Mouse (Mus musculus): ENCODE data around the gene Tinf2. TPM values are rescaled to one million over a fixed set of nuclear protein-coding genes. Genes with fewer than 3 reads are reported as not detected.
A peak's percentile ranks its signal among the peaks of the same experiment; 100 is the strongest.

The Tinf2 gene
- 68.1 and 68.5 TPM in 2 replicates for polyA plus RNA-seq (2014; fragmentation: Nextera tagmentation; extraction: Ambion mirVana)

DNA sequence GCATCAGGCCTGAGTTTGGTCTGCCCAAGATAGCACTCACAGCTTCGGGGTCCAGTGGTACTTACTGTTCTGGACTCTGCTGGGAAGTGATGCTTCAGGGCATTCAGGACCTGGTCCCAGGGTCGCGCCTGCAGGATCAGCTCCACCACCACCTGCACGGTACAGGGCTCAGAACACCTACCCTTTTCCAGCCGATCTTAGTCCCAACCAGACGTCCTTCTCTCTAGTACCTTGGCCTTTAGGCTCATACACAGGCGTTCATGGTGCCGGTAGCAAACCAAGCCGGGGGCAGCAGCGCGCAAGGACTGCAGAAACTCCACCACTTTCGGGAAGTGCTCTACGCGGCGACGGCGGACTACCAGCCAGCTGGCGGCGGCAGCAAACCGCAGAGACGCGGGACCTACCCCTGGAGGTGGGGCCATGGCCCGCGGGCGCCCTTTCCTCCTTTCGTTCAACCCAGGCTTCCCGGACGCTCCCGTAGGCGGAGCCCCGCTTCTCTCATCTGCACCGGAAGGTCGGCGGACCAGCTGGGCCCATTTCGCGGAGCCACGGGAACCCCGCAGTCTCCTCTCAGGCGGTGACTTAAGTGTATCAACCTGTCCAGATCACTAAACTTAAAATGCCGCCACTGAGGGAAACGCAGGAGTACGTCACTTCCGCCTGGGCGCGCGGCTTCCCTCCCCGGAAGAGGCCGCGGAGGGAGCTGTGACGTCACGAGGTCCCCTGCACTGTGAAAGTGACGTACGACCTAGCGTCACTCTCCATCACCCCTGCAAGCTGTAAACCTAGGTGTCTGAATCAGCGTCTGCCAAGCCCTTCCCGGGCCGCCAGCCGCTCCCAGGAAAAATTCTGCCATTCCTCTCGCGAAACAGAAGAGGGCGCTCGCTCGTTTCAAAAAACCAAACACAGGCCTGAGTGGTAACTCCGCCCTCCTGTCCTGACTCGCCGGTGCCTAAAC lies at the start of gene Tinf2:
Tinf2 (minus strand) TSS at position 661 of the 958 bp plus-strand sequence.
- DNase-seq (ENCODE audit: low spot score) (peak; percentile 99), ATAC-seq (ENCODE audit: insufficient number of reproducible peaks, low FRiP score, low TSS enrichment, low read depth) (peak; percentile 97)
- Histone ChIP-seq H3K27ac (replicated peaks; ENCODE audit: low read depth, low read length) (peak within 1 kb of the TSS; percentile 44), H3K36me3 (ENCODE audit: control insufficient read depth, insufficient read depth, low read length) (peaks cover 14% of the 10 kb centered on the region), H3K9ac (ENCODE audit: low read length) (peak within 1 kb of the TSS; percentile 64), H3K27me3 (ENCODE audit: control insufficient read depth, insufficient read depth, low read length) (no peaks in the 10 kb centered on the region), H3K4me2 (ENCODE audit: low read depth, severe bottlenecking) (peak within 1 kb of the TSS; percentile 76), H3K4me3 (ENCODE audit: low read depth, low read length) (peak within 1 kb of the TSS; percentile 66), H3K4me1 (ENCODE audit: control insufficient read depth, insufficient read depth, low read length) (no peaks in the 10 kb centered on the region), H3K9me3 (ENCODE audit: control insufficient read depth, low read length) (no peaks in the 10 kb centered on the region)
- under 1% methylated on average over 65 of the region's 66 CpGs for WGBS

DNA sequence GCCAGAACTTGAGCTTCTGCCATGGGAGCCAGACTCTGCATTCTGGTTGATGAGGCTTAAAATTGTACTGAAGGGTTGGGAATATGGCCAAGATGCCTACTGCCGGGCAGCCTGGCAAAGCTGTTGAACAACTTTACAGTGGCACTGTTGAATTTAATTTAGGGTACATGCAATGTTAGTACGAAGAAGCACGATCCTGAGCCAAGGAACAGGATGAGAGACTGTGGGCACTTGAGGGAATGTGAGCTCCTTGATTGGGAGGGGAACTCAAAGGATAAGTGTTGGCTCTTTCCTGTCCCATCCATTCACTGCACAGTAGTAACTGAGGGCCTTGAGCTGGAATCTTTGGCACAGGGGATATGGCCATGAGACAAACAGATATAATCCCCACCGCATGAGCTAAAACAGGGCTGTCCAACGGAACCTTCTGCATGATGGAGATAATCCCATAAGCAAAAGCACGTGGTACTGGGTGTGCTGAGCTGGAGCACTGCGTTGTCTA lies 49.0 kb upstream of the Tinf2 start:
- H3K36me3 ChIP-seq (ENCODE audit: control insufficient read depth, insufficient read depth, low read length): no peaks in the 10 kb centered on the region
- DNase-seq (ENCODE audit: low spot score) (no peak), ATAC-seq (ENCODE audit: insufficient number of reproducible peaks, low FRiP score, low TSS enrichment, low read depth) (no peak)
- no peaks in the 10 kb centered on the region for H3K9me3 ChIP-seq (ENCODE audit: control insufficient read depth, low read length)
- no peak overlapping the region for H3K4me3 ChIP-seq (ENCODE audit: low read depth, low read length)
- H3K4me1 ChIP-seq (ENCODE audit: control insufficient read depth, insufficient read depth, low read length): no peaks in the 10 kb centered on the region
- no peak overlapping the region for H3K9ac ChIP-seq (ENCODE audit: low read length)
- WGBS: 87% methylated on average over 7 of the region's 7 CpGs
- H3K27me3 ChIP-seq (ENCODE audit: control insufficient read depth, insufficient read depth, low read length): no peaks in the 10 kb centered on the region
- no peak overlapping the region for H3K27ac ChIP-seq (replicated peaks; ENCODE audit: low read depth, low read length)
- H3K4me2 ChIP-seq (ENCODE audit: low read depth, severe bottlenecking): no peak overlapping the region

DNA sequence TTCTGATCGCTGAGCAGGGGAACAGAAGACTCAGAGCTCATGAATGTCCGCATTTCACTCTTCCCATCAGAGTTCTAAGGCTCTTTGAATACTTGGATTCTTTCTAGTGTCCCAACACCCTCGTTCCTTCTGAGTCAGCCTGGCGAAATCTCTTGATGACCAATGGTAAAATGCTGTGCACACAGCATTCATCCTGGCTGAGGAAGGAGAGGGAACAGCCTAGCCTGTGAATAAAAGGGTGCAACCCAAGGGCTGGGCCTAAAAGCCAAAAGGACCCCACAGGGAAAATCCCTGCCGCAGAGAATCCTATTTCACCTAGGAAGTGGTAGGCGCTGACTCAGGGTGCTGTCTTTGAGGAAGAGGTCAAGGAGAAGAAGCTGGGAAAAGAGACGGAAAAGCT lies 48.5 kb upstream of the Tinf2 start:
- WGBS: 73% methylated on average over 7 of the region's 7 CpGs
- Histone ChIP-seq H3K9ac (ENCODE audit: low read length) (no peak overlapping the region), H3K27ac (replicated peaks; ENCODE audit: low read depth, low read length) (no peak overlapping the region), H3K9me3 (ENCODE audit: control insufficient read depth, low read length) (no peaks in the 10 kb centered on the region), H3K4me3 (ENCODE audit: low read depth, low read length) (no peak overlapping the region), H3K4me2 (ENCODE audit: low read depth, severe bottlenecking) (no peak overlapping the region), H3K4me1 (ENCODE audit: control insufficient read depth, insufficient read depth, low read length) (no peaks in the 10 kb centered on the region), H3K27me3 (ENCODE audit: control insufficient read depth, insufficient read depth, low read length) (no peaks in the 10 kb centered on the region), H3K36me3 (ENCODE audit: control insufficient read depth, insufficient read depth, low read length) (no peaks in the 10 kb centered on the region)
- no peak for DNase-seq (ENCODE audit: low spot score)
- no peak for ATAC-seq (ENCODE audit: insufficient number of reproducible peaks, low FRiP score, low TSS enrichment, low read depth)

DNA sequence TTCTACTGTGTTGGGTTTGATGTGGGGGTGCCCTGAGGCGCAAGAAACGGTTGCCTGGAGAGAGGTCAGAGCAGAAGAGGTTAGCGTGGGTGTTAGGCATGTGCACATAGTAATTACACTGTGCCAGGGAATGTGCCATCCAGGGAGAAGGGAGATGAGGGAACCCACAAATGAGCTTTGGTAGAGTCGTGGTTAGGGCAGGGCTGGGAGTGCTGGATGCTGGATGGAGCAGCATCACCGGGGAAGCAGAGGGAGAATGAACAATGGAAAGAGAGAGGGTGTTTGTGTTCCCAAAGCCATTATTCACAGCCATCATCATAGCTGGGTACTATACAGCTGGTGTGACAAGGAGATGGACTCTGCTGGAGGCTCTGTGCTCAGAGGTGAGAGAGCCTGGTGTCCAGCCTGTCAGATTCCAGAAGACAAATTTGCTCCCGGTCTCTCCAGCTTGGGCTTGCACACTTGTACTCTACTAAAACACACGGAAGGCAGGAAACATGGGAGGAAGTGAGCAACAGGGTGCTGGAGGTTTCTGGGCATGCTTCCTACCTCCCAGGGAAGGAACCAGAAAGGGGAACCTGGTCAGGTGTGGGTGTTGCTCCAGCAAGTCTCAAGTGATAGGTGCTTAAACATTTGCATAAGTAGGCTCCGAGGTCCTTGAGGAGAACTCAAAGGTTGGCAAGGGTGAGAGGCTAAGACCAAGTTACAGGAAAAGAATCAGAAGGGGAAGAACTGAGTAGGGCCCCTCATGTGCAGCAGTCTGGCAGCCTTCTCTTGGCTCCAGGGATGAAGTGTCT lies 46.5 kb upstream of the Tinf2 start:
- Histone ChIP-seq H3K4me1 (ENCODE audit: control insufficient read depth, insufficient read depth, low read length) (no peaks in the 10 kb centered on the region), H3K27me3 (ENCODE audit: control insufficient read depth, insufficient read depth, low read length) (no peaks in the 10 kb centered on the region), H3K36me3 (ENCODE audit: control insufficient read depth, insufficient read depth, low read length) (no peaks in the 10 kb centered on the region), H3K4me2 (ENCODE audit: low read depth, severe bottlenecking) (no peak overlapping the region), H3K4me3 (ENCODE audit: low read depth, low read length) (no peak overlapping the region), H3K9me3 (ENCODE audit: control insufficient read depth, low read length) (no peaks in the 10 kb centered on the region), H3K27ac (replicated peaks; ENCODE audit: low read depth, low read length) (no peak overlapping the region), H3K9ac (ENCODE audit: low read length) (no peak overlapping the region)
- 78% methylated on average over 8 of the region's 8 CpGs for WGBS
- ATAC-seq (ENCODE audit: insufficient number of reproducible peaks, low FRiP score, low TSS enrichment, low read depth): no peak
- no peak for DNase-seq (ENCODE audit: low spot score)

DNA sequence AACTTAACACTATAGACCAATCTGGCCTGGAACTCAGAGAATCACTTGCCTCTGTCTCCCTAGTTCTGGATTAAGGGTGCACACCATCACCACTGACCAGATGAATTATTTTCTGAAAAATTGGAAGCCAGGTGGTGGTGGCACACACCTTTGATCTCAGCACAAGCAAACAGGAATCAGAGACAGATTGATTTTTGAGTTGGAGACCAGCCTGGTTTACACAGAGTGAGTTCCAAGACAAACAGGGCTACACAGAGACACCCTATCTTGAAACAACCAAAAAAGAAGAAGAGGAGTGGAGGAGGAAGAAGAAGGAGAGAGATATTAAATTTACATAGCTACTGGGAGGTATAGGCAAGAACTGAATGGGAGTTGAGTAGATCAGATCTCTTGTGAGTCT lies 44.6 kb upstream of the Tinf2 start:
- Histone ChIP-seq H3K4me2 (ENCODE audit: low read depth, severe bottlenecking) (no peak overlapping the region), H3K9me3 (ENCODE audit: control insufficient read depth, low read length) (no peaks in the 10 kb centered on the region), H3K9ac (ENCODE audit: low read length) (no peak overlapping the region), H3K4me1 (ENCODE audit: control insufficient read depth, insufficient read depth, low read length) (peaks cover 1% of the 10 kb centered on the region; the same call in 1 of the 2 replicates), H3K4me3 (ENCODE audit: low read depth, low read length) (no peak overlapping the region), H3K27ac (replicated peaks; ENCODE audit: low read depth, low read length) (no peak overlapping the region), H3K36me3 (ENCODE audit: control insufficient read depth, insufficient read depth, low read length) (no peaks in the 10 kb centered on the region), H3K27me3 (ENCODE audit: control insufficient read depth, insufficient read depth, low read length) (no peaks in the 10 kb centered on the region)
- ATAC-seq (ENCODE audit: insufficient number of reproducible peaks, low FRiP score, low TSS enrichment, low read depth) (no peak), DNase-seq (ENCODE audit: low spot score) (no peak)

DNA sequence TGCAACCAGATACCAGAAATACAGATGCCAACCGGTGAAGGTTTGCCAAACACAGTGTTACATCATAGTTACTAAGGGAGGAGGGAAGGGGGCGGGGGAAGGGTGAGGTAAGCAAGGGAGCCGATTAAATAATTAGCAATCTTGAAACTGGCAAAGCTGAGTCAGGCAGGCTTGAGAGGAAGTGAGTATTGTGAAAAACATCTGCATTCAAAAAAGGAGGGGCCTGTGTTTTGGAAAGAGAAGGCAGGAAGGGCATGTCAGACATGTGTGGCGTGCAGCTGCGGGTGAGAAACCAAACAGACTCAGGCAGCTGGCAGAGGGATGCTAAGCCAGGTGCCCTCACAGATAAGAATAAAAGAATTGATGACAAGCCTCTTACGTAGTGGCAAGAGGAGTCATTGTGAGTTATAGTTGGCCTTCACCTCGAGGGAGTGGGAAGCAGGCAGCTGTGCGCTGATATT lies 42.8 kb upstream of the Tinf2 start:
- Histone ChIP-seq H3K27me3 (ENCODE audit: control insufficient read depth, insufficient read depth, low read length) (no peaks in the 10 kb centered on the region), H3K27ac (replicated peaks; ENCODE audit: low read depth, low read length) (no peak overlapping the region), H3K4me3 (ENCODE audit: low read depth, low read length) (no peak overlapping the region), H3K9me3 (ENCODE audit: control insufficient read depth, low read length) (no peaks in the 10 kb centered on the region), H3K36me3 (ENCODE audit: control insufficient read depth, insufficient read depth, low read length) (no peaks in the 10 kb centered on the region), H3K4me1 (ENCODE audit: control insufficient read depth, insufficient read depth, low read length) (peaks cover 6% of the 10 kb centered on the region; the same call in 1 of the 2 replicates), H3K9ac (ENCODE audit: low read length) (no peak overlapping the region), H3K4me2 (ENCODE audit: low read depth, severe bottlenecking) (no peak overlapping the region)
- WGBS: 68% methylated on average over 8 of the region's 8 CpGs
- no peak for DNase-seq (ENCODE audit: low spot score)
- no peak for ATAC-seq (ENCODE audit: insufficient number of reproducible peaks, low FRiP score, low TSS enrichment, low read depth)

DNA sequence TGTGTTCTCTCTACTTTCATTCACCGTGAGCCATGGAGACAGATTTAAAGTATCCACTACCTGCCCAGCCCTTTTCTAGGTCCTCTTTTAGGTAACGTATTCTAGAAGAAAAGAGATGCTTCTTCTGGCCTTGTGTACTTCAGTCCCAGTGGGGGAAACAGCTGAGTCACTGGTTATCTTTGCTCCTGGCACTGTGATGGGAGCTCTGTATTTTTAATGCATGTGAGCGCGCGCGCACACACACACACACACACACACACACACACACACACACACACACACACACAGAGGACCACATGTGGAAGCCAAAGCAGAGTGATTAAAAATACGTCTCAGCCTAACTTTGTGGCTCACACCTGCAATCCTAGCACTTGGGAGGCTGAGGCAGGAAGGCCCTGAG lies 41.8 kb upstream of the Tinf2 start:
- no peaks in the 10 kb centered on the region for H3K27me3 ChIP-seq (ENCODE audit: control insufficient read depth, insufficient read depth, low read length)
- DNase-seq (ENCODE audit: low spot score): no peak
- H3K27ac ChIP-seq (replicated peaks; ENCODE audit: low read depth, low read length): no peak overlapping the region
- H3K36me3 ChIP-seq (ENCODE audit: control insufficient read depth, insufficient read depth, low read length): no peaks in the 10 kb centered on the region
- WGBS: 97% methylated on average over 7 of the region's 7 CpGs
- no peak overlapping the region for H3K4me2 ChIP-seq (ENCODE audit: low read depth, severe bottlenecking)
- no peak overlapping the region for H3K4me3 ChIP-seq (ENCODE audit: low read depth, low read length)
- H3K9ac ChIP-seq (ENCODE audit: low read length): no peak overlapping the region
- no peaks in the 10 kb centered on the region for H3K9me3 ChIP-seq (ENCODE audit: control insufficient read depth, low read length)
- no peak for ATAC-seq (ENCODE audit: insufficient number of reproducible peaks, low FRiP score, low TSS enrichment, low read depth)
- H3K4me1 ChIP-seq (ENCODE audit: control insufficient read depth, insufficient read depth, low read length): peaks cover 6% of the 10 kb centered on the region; the same call in 1 of the 2 replicates

DNA sequence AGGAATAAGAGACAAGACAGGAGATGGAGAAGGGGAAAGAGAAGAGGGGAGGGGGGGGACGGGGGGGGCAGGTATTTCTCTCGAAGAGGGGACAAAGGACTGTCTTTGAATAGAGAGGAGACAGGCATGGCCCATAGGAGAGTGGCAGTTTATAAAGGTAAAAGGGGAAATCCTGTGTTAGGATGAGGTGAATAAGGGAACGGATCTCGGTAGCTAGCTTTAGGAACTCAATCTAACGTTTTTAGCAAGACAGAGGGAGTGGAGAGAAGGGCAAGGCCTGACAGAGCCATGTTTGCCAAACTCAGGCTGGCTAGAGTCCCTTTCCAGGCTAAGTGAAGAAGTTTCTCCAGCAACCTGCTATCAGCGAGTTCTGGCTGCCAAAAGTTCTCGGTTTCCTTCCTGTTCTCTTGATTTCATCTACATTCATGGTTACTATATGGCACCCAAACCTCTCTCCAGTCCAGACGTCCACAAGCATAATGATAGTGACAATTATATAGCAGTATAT lies 40.9 kb upstream of the Tinf2 start:
- peak overlapping the region; percentile 14; the same call in 1 of the 2 replicates for H3K9ac ChIP-seq (ENCODE audit: low read length)
- WGBS: 51% methylated on average over 8 of the region's 8 CpGs

More for the DNA sequence above, 40.9 kb upstream of the Tinf2 start:
- Histone ChIP-seq H3K4me2 (ENCODE audit: low read depth, severe bottlenecking) (peak overlapping the region; percentile 66), H3K36me3 (ENCODE audit: control insufficient read depth, insufficient read depth, low read length) (no peaks in the 10 kb centered on the region), H3K27ac (replicated peaks; ENCODE audit: low read depth, low read length) (no peak overlapping the region), H3K9me3 (ENCODE audit: control insufficient read depth, low read length) (no peaks in the 10 kb centered on the region), H3K4me3 (ENCODE audit: low read depth, low read length) (peak overlapping the region; percentile 73), H3K4me1 (ENCODE audit: control insufficient read depth, insufficient read depth, low read length) (peaks cover 6% of the 10 kb centered on the region; the same call in 1 of the 2 replicates), H3K27me3 (ENCODE audit: control insufficient read depth, insufficient read depth, low read length) (no peaks in the 10 kb centered on the region)
- no peak for DNase-seq (ENCODE audit: low spot score)
- ATAC-seq (ENCODE audit: insufficient number of reproducible peaks, low FRiP score, low TSS enrichment, low read depth): no peak
